Mouse (Mus musculus): ENCODE measurements around the gene Asrgl1.

Asrgl1 gene

GRCm38 (mm10) chr19:9071456-9072156, 63.8 kb downstream of the Asrgl1 start:
- peak in 1 of 2 experiments; percentile 48 for DNase-seq (ENCODE audit: low spot score in 2 of 2)

- no peak for DNase-seq (ENCODE audit: low spot score in 2 of 2)
Observed at GRCm38 (mm10) chr19:9070316-9070715, 65.1 kb downstream of the Asrgl1 start.

- DNase-seq (ENCODE audit: low spot score in 2 of 2) = no peak
Observed at GRCm38 (mm10) chr19:9069687-9070307, 65.6 kb downstream of the Asrgl1 start.

GRCm38 (mm10) chr19:9067292-9067691, 68.1 kb downstream of the Asrgl1 start:
- peak in 1 of 2 experiments; percentile 47 for DNase-seq (ENCODE audit: low spot score in 2 of 2)

GRCm38 (mm10) chr19:9065621-9066561, 69.5 kb downstream of the Asrgl1 start:
- DNase-seq (ENCODE audit: low spot score in 2 of 2) = no peak

GRCm38 (mm10) chr19:9063831-9064230, 71.6 kb downstream of the Asrgl1 start:
- DNase-seq (ENCODE audit: low spot score in 2 of 2) = no peak

- DNase-seq (ENCODE audit: low spot score in 2 of 2) = no peak
Observed at GRCm38 (mm10) chr19:9062822-9063221, 72.6 kb downstream of the Asrgl1 start.

GRCm38 (mm10) chr19:9061221-9061893, 74.1 kb downstream of the Asrgl1 start:
- no peak for DNase-seq (ENCODE audit: low spot score in 2 of 2)

GRCm38 (mm10) chr19:9060103-9060502, 75.3 kb downstream of the Asrgl1 start:
- no peak for DNase-seq (ENCODE audit: low spot score in 2 of 2)
